Mouse (Mus musculus): ENCODE results near the gene Tut1.
"Not testable (repeated sequence)": the region's sequence is repeated elsewhere in the genome, so short reads cannot be mapped to it uniquely, and the experiment has no call there.

Gene Tut1

DNA sequence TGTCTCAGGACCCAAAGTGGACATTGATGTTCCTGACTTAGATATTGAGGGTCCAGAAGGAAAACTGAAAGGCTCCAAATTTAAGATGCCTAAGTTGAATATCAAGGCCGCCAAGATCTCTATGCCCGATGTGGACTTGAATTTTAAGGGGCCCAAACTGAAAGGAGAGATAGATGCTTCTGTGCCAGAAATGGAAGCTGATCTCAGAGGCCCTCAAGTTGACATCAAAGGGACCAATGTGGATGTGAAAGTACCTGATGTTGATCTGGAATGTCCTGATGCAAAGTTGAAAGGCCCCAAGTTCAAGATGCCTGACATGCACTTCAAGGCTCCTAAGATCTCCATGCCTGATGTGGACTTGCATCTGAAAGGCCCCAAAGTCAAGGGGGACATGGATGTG, 53.3 kb downstream of the Tut1 start:
- DNase-seq (ENCODE audit: low read depth, low spot score): not testable (repeated sequence)

Measured in skeletal muscle tissue, adult 2 months (tissue).